Mouse (Mus musculus) heart, adult 11 months (tissue): Measurements from ENCODE around the gene Gucd1.

Experiments
- DNase-seq: peaks from one replicate; pipeline ENCODE4 v3.0.0; 2022

The Gucd1 gene

DNA sequence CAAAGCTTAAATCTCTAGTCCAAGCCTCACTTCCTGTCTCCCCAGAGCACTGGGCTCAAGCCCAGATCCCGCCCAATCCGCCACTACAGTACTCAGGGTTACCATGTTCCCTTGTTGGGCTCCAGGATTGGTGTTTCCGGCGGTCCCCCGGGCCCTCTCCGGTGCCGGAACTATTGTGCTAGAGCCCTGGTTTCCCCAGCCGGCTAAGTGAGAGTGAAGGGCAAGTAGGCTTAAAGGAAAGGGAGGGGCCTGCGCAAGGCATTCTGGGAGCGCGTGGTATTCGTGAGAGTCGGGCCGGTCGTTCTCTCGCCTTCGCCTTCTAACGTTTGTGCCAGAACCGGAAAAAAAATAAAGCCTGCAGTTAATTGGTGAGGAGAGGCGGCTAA lies at the start of gene Gucd1:
Gene Gucd1, minus strand, starts transcription at position 215 of the 386 bp plus-strand sequence.
- peak; percentile 100 for DNase-seq

DNA sequence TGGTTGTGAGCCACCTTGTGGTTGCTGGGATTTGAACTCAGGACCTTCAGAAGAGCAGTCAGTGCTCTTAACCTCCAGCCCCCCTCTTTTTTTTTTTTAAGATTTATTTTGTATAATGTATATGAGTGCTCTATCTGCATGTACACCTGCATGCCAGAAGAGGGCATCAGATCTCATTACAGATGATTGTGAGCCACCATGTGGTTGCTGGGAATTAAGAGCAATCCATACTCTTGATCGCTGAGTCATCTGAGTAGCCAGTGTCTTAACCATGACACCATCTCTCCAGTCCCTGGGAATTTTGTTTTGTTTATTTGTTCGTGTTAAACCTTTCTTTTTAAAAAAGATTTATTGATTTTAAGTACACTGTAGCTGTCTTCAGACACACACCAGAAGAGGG lies 49.0 kb upstream of the Gucd1 start:
- DNase-seq, result peak; percentile 42

GRCm38 (mm10) chr10:75566321-75566720 lies 48.5 kb upstream of the Gucd1 start:
- no peak for DNase-seq

DNA sequence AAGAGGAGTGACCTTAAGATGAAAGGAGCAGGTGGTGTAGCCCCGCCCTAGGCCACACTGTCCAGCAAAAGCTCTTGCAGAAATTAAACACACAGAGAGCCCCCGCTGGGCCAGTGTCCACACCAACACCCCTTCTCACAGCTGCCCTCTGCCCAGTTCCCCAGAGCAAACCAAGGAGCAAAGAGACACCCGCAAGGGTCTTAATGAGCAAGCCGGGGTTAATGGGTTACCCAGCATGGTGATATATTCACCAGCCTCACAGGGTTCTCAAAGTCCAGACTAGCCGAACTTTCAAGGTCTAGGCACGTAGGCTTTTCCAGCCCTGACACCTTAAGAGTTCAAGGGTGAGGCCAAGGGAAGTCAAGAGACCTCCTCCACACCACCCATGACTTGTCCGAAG lies 48.1 kb upstream of the Gucd1 start:
- peak; percentile 87 for DNase-seq

- peak; percentile 88 for DNase-seq
Measured at GRCm38 (mm10) chr10:75565436-75565835, 47.7 kb upstream of the Gucd1 start.

GRCm38 (mm10) chr10:75564687-75565265 lies 47.0 kb upstream of the Gucd1 start:
- peak; percentile 58 for DNase-seq

DNA sequence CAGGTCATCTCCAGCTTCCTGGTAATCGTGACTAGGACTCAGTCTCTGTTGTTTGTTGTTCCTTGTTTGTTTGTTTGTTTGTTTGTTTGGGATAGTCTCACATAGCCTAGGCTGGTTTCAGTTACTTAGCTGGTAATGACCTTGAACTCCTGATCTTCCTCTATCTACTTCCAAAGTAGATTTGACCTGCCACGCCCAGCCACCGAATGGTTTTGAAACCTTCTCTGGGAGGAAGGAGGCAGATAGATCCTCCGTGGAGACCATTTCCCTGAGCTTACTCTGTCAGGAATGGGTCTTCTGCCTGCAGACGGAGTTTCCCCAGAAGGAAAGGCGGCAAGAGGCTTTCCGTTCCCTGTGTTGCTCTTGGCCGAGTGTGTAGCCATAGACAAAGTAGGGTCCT lies 44.8 kb upstream of the Gucd1 start:
- peak; percentile 64 for DNase-seq

DNA sequence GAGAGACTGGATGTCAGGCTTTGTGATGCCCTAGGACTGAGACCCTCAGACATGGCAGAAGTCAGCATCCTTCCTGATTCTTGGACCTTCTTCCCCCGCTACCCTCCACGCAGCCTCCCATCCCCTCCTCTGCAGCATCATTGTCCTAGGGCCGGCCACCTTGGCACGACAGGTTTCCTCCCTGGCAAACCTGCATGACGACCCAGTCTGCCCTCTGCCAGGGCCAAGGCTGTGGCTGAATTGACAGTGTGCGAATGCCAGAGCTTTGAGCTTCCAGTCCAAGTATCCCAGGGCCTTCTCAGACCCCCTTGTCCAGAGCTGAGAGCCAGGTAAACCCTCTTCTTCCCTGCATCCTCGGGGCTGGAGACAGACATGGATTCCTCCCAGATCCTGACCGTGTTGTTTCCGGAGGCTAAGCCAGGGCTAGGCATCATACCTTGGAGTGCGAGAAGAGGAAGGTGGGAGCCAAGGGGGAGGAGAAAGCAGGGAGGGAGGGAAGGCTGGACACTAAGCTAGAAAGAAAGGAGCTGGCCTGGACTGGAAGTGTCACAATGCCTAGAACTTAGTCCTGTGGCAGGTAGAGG lies 43.4 kb upstream of the Gucd1 start, which contains the start of gene Ggt1:
Gene Ggt1, plus strand, starts transcription at position 534 of the 584 bp plus-strand sequence.
- peak; percentile 86 for DNase-seq

DNA sequence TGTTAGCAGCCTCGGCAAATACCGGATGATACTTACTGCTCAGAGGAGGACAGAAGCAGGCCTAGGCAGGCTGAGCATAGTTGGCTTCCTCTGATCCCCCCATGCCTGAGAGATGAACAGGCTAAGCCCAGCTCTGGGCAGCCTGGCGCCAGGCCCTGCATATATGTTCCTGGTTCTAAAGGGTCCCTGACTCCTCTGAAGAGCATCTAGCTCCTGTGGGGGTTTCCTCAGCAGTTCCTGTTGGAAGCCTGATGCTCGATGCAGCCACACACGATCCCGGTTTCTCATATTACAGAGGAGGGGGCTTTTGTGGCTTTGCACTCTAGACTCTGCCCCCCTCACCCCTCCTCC lies 42.8 kb upstream of the Gucd1 start:
- peak; percentile 88 for DNase-seq

GRCm38 (mm10) chr10:75559676-75560548 lies 42.1 kb upstream of the Gucd1 start, which contains the start of gene Lrrc75b:
TSS of gene Lrrc75b (minus strand) at chr10:75560330.
- peak; percentile 96 for DNase-seq

DNA sequence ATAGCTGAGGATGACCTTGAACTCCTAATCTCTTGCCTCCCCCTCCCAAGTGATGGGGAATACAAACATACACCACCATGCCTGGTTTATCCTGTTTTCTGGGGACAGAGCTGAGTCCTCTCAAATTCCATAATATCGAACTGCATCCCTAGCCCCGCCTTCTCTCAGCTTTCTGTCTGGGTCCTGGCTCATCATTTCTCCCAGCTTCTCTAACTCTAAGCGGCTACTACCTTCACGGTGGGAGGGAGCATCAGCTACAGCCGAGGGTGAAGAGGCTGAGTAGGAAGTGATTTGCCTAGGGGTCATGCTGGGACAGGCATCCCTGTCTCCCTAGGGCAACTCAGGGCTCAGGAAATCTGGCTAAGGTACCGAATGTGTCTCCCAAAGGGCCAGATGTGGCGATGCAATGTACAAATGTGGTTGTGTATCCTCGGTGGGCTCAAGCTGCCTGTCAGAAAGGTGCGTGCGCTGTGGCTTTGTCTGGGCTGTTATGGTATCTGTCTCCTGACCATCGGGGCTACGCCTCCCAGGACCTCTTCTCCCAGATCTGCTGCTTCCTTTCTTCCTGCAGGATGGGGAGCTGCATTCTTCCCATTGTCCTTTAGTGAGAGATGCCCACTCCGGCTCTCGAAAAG lies 41.4 kb upstream of the Gucd1 start:
- DNase-seq, result peak; percentile 88

GRCm38 (mm10) chr10:75558515-75558914 lies 40.7 kb upstream of the Gucd1 start:
- peak; percentile 87 for DNase-seq

- peak; percentile 88 for DNase-seq
Measured at GRCm38 (mm10) chr10:75556026-75556425, 38.3 kb upstream of the Gucd1 start.

DNA sequence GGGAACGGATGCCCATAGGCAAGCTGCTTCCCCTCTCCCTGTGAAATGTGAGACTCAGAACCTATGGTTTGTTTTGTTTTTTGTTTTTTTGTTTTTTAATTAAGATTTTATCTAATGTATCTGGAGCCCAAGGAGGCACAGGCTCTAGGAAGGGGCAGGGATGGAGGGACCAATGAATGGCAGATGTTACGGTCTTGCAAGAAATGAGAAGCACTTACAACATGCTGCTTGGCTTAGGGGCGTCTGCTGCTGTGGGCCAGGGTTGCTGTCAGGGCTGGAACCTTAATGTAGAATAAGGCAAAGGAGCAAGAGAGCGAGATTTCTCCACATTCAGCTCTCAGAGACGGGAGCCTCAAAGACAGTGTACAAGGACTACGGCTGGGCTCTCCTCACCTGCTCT lies 37.8 kb upstream of the Gucd1 start:
- peak; percentile 70 for DNase-seq

- DNase-seq, result peak; percentile 71
Measured at GRCm38 (mm10) chr10:75554090-75554489, 36.3 kb upstream of the Gucd1 start.

- peak; percentile 80 for DNase-seq
Measured at GRCm38 (mm10) chr10:75552701-75553450, 35.1 kb upstream of the Gucd1 start.

DNA sequence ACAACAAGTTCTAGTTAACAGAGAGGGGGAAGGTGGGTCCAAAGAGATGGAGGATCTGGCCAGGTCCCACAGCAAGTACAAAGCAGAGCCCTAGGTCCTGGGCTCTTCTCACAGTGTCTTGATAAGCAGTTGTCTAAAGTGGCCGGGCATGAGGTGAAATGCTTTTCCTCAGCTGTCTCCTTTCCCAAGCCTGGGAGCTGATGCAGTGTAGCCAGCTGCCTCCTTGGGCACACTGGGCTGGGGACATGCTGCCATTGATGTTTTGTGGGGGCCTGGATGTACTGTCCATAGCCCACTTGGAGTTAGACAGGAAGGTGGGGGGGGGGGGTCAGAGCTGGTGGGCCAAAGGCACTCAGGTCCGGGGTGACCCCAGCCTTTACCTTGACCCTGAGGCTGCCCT lies 34.3 kb upstream of the Gucd1 start:
- peak; percentile 74 for DNase-seq

GRCm38 (mm10) chr10:75551175-75551574 lies 33.4 kb upstream of the Gucd1 start:
- peak; percentile 82 for DNase-seq

DNA sequence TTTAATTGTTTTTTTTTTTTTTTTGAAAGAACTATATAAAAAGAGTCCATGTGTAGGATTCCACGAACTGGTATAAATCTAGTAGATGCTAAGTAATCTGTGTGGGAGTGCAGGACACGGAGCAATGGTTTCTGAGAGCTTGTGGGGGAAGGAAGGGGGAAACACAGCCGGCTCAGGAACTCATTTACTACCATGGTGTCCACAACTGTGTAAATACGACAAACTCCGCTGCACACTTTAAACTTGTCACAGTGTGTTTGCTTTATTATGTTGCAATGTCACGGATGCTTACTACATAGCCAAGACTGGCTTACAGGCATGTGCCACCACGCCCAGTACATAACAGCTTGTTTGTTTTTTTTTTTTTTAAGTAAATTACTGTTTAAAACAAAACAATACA lies 32.1 kb upstream of the Gucd1 start:
- DNase-seq, result peak; percentile 19

GRCm38 (mm10) chr10:75548486-75548885 lies 30.7 kb upstream of the Gucd1 start:
- peak; percentile 79 for DNase-seq

DNA sequence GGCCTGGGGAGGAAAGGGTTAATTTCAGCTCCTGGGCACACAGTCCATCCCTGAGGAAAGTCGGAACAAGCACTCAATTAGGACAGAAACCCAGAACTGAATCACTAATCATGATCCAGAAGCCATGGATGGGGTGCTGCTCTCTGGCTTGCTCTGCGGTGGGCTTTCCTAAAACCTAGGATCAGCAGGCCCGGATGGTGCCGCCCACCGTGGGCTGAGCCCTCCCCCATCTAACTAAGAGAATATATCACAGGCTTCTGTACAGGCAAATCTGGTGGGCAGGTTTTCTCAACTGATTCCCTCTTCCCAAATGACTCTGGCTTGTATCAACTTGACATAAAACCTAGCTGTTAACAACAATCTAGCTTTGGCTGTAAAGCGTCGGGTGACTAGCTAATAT lies 30.1 kb upstream of the Gucd1 start:
- peak; percentile 59 for DNase-seq

- DNase-seq, result peak; percentile 75
Measured at GRCm38 (mm10) chr10:75536123-75536522, 18.4 kb upstream of the Gucd1 start.

GRCm38 (mm10) chr10:75535423-75535822 lies 17.7 kb upstream of the Gucd1 start:
- peak; percentile 92 for DNase-seq
